Mouse (Mus musculus) erythroid progenitor cell, adult 5-6 weeks (primary cell): Measurements from ENCODE around the gene Stxbp1. TPM values are rescaled to one million over a fixed set of nuclear protein-coding genes. Genes with fewer than 3 reads are reported as not detected.
A peak's percentile ranks its signal among the peaks of the same experiment; 100 is the strongest.

Source experiments
- ATAC-seq: replicated peaks from 2 replicates; pipeline ENCODE4 v1.8.0; 2016; ENCODE audit warnings: moderate number of reproducible peaks, mild to moderate bottlenecking, moderate TSS enrichment, inconsistent platforms; ENCODE audit not compliant: poor library complexity, low FRiP score, severe bottlenecking
- total RNA-seq, 2 experiments: library from RNA; stranded (forward) in 1 of 2; stranded (reverse) in 1 of 2; fragments of 150-400 nt in 1 of 2; fragments of 186-747, 209-891 nt in 1 of 2; gene quantifications; 2 replicates each; pipeline versions ENCODE4 v1.2.3 to v1.2.4; 2015 to 2017; ENCODE audit warnings: low replicate concordance in 2 of 2

The Stxbp1 gene
- total RNA-seq (2015; ENCODE audit: low replicate concordance) = 0.84 and 1.4 TPM in 2 replicates
- total RNA-seq (2017; ENCODE audit: low replicate concordance) = 0.61 and 4.0 TPM in 2 replicates

DNA sequence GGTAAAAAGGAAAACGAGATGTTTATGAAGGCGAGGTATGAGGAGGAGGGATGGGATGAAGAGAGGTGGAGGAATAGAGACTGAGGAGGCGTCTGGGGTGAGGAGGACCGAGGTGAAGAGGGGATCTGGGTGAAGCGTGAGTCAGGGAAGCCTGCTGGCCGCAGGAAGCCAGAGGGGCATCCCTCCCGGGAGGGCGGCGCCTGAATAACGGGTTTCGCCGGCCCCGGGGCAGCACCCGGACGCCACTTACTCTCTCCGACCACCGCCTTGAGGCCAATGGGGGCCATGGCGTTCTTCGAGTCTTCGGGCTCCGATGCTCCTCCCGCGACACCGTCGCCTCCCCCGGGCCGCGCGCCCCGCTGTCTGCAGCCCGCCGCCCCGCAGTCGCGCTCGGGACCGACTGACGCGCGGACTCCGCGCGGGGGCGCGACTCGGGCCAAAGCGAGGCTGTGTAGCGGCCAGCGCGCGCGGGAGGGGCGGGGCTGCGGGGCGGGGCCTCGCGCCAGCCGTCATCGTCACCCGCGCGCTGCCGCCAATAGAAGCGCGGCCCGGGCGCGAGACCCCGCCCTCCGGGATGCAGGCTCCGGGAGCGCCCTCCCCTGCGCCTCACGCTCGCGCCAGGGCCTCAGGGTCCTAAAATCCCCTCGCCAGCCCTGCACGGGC is at the start of gene Stxbp1:
Gene Stxbp1 (minus strand): TSS at position 441 of the 663 bp plus-strand sequence.
- ATAC-seq = peak; percentile 94

DNA sequence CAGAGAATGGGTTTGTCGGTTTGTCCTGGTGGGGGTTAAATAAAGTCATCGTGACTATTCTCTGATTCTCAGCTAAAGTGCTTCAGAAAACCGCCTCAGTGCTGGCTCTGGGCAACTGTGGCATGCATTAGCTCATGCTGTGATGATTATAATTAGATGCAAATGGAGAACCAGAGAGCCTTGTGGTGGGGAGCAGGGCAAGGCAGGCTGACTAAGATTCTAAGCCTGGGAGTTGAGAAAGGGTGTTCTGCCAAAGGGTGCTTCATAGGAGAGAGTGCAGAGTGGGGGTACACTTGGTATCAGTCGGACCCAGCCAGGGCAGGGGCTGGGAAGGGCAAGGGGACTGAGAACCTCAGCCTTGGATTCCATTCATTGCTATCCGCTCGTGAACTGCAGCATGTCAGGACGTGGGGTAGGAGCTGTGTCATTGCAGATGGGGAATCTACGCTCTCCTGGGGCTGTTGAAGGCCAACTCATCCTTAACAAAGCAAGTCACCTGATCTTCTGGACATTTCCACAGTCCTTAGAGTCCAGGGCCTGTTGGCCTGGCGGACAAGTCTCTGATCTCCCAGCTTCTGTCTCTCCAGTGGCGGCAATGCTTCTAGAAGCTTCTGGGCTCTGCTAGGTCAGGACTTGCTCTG is 49.6 kb upstream of the Stxbp1 start:
- no peak for ATAC-seq

DNA sequence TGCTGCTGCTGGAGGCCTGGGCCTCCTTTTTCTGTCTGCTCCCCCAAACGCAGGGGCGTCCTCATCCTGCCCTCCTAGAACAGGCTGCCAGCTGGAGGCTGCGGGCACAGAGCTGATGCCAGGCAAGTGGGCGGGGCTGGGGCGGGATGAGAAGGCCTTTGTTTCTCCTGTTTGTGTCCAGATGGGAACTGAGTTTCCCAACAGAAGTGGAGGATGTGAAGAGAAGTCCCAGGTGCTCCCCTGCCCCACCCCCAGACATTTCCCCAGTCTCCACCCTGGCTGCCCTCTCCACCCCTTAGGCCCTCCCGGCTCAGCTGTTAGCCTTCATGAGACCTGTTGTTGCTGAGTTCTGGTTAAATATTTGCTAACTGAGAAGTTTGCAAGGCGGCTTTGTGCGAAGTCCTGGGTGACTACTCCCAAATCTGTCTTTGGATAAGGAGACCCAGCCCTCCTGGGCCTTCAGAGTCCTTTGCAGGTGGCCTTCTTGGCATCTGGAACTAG is 48.6 kb upstream of the Stxbp1 start:
- ATAC-seq = no peak

GRCm38 (mm10) chr2:32894097-32894496 is 47.1 kb upstream of the Stxbp1 start:
- ATAC-seq = no peak

- ATAC-seq = no peak
Measured at GRCm38 (mm10) chr2:32892490-32892889, 45.4 kb upstream of the Stxbp1 start.

DNA sequence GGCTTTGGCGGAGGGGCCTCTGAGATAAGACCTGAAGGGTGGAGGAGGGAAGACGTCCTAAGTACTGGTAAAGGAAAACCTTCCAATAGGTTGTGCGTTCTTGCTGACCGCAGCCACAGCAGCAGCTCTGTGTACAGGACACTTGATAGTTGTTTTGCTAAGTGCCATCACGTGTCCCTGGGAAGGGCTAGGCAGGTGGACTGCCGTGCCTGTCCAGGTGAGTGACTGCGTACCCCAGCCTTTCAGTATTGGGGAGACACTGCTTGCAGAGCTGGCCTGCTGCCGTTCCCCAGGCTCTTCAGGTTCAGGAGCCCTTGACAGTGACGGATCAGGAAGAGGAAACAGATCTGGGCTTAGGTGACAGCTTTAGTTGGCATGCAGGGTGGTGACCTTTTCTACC is 44.2 kb upstream of the Stxbp1 start:
- ATAC-seq = no peak

- no peak for ATAC-seq
Measured at GRCm38 (mm10) chr2:32890280-32890679, 43.2 kb upstream of the Stxbp1 start.

DNA sequence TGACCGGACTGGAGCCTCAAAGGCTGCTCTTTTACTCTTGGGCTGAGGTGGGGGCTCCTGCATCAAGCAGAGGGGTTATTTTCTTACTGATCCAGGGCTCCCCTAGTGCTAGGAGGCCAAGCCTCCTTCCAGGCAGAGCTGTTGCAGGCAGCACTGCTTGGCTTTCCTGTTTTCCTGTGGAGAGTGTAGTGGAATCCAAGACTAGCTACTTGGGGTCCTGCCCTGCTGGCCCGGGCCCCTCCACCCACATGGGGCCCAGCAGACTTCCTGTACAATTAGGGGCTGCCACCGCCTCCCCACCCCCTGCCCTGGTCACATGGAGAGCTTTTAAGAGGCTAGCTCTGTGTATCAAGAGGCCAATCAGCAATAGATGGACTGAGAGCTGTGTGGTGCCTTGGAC is 41.5 kb upstream of the Stxbp1 start:
- ATAC-seq = no peak

DNA sequence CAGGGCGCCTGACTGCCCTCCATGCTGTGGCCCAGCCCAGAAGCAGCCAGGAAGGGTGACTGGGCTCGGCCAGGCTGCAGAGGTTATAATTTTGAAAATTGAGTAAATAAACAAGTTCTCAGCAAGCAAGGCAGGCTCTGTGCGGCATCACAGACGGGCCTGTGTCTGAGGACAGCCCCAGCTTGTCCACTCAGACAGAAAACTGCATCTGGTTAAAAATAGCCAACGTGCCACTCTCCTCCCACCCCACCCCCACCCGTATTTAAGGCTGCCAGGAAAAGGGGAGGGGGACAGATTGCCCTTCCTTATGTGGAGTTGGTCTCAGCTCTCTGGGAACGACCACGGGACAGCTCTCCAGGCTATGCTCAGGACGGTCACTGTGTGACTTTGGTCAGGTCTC is 41.0 kb upstream of the Stxbp1 start:
- no peak for ATAC-seq

- no peak for ATAC-seq
Measured at GRCm38 (mm10) chr2:32884745-32885144, 37.7 kb upstream of the Stxbp1 start.

GRCm38 (mm10) chr2:32882283-32883043 is 35.4 kb upstream of the Stxbp1 start:
- no peak for ATAC-seq

GRCm38 (mm10) chr2:32881723-32882122 is 34.7 kb upstream of the Stxbp1 start:
- no peak for ATAC-seq

DNA sequence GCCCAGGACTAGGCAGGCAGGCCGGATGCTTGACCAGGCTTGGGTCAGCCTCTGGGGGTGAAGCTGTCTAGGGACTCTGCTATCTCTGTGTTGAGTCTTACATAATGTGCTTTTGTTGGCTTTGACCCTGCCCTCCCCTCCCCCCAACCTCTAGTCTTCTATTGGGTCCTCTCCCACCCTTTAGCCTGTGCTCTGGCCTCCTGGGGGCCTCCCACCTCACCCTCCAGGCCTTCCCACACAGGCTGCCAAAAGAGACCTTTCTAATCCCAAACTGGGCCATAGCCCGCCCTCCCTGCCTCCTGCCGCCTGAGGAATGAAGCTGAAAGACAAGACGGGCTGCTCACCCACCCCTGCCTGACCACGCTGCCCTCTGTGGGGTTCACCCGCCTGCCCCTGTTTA is 34.0 kb upstream of the Stxbp1 start:
- no peak for ATAC-seq

GRCm38 (mm10) chr2:32879593-32879992 is 32.5 kb upstream of the Stxbp1 start:
- ATAC-seq = no peak

- ATAC-seq = no peak
Measured at GRCm38 (mm10) chr2:32878396-32878795, 31.4 kb upstream of the Stxbp1 start.

GRCm38 (mm10) chr2:32877761-32878393 is 30.8 kb upstream of the Stxbp1 start:
- ATAC-seq = no peak

DNA sequence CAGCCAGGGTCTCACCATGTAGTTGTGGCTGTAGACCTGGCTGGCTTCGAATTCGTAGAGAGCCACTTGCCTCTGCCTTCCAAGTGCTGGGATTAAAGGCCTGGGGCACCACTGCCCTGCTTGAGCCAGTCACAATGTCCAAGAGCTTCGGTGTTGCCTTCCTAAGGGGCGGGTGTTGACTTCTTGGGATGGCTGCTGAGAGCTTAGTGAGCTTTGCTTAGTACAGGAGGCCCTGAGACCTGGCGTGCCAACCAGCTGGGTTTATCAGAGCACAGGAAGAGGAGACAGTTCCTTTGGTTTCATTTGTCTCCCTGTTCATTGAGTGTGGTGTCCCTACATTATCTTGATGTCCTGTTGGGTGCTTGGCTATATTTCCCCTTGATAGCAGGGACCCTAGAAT is 30.3 kb upstream of the Stxbp1 start:
- no peak for ATAC-seq

- ATAC-seq = no peak
Measured at GRCm38 (mm10) chr2:32876490-32877302, 29.7 kb upstream of the Stxbp1 start.

DNA sequence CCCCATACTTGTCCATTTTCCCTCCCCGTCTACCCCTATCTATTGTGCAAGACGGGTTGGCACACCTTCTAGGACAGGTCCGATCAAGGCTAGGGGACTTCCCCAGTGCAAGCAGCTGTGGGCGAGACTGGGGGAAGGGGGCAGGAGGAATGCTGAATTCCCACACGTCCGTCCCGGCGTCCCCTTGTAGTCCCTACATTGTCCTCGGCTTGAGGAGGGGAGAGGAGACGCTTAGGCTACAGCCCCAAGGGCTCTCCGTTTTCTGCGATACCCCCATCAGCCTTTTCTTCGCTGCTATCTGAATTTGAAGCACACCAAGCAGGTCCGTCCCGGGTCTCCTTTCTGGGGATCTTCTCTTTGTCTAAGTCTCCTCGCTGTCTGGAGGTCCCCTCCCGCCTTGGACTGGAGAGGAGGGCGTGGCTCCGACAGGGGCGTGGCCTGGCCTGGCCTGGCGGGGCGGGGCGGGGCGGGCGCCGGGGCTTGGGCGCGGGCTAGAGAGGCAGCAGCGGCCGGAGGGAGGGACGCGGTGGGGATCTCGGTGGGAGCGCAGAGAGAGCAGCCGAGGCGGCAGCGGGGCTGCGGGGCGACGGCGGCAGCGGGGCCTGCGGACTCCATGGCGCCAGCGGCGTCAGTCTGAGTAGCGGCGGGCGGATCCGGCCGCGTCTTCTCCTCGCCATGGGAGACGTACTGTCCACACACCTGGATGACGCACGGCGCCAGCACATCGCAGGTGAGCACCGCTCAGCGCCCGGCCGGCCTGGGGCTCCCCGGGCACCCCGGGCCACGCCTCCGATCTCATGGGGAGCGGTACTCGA is 28.8 kb upstream of the Stxbp1 start, which contains the start of gene Fam129b:
Gene Fam129b (plus strand): TSS at position 440 of the 815 bp plus-strand sequence.
- peak; percentile 81 for ATAC-seq
